Mouse (Mus musculus): ENCODE results near the gene Gm19684. TPM values are rescaled to one million over a fixed set of nuclear protein-coding genes. Genes with fewer than 3 reads are reported as not detected.
"Not testable (repeated sequence)": the region's sequence is repeated elsewhere in the genome, so short reads cannot be mapped to it uniquely, and the experiment has no call there.

The Gm19684 gene
- polyA plus RNA-seq, 1 experiment from 2014 or later: not detected

- not testable (repeated sequence) for H3K9me3 ChIP-seq; H3K36me3 ChIP-seq (replicated peaks); H3K4me1 ChIP-seq; H3K27ac ChIP-seq (replicated peaks)
- DNase-seq (ENCODE audit: low spot score): peak; percentile 43
- 2% methylated on average over 57 of the region's 57 CpGs for WGBS
- Histone ChIP-seq H3K4me3 (peak overlapping the region; percentile 58), H3K27me3 (replicated peaks; ENCODE audit: low read depth, poor library complexity, severe bottlenecking) (peaks cover 53% of the 10 kb centered on the region)
These were observed 10.6 kb upstream of the Gm19684 start for GRCm38 (mm10) chr17:36110641-36111509.

DNA sequence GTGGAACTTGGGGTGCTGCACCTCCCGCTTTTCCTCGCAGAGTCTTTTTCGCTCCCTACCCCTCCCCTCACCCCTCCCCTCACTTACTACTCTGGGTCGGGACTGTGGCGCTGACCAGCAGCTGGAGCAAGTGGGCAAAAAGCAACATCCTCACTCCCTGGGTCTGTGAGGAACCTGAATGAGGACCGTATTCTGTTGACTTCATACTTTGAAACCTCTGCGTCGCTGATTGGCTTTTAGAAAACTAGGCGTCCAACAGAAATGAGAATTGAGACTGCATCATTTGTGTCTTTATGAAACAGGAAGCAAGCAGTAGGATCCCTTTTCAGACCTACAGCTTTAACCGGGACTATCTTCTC is 10.0 kb upstream of the Gm19684 start:
- DNase-seq (ENCODE audit: low spot score): peak; percentile 32
- H3K4me3 ChIP-seq: peak overlapping the region; percentile 58
- H3K9me3 ChIP-seq; H3K27ac ChIP-seq (replicated peaks); H3K36me3 ChIP-seq (replicated peaks); H3K4me1 ChIP-seq: not testable (repeated sequence)
- peaks cover 53% of the 10 kb centered on the region for H3K27me3 ChIP-seq (replicated peaks; ENCODE audit: low read depth, poor library complexity, severe bottlenecking)
- 4% methylated on average over 10 of the region's 10 CpGs for WGBS

DNA sequence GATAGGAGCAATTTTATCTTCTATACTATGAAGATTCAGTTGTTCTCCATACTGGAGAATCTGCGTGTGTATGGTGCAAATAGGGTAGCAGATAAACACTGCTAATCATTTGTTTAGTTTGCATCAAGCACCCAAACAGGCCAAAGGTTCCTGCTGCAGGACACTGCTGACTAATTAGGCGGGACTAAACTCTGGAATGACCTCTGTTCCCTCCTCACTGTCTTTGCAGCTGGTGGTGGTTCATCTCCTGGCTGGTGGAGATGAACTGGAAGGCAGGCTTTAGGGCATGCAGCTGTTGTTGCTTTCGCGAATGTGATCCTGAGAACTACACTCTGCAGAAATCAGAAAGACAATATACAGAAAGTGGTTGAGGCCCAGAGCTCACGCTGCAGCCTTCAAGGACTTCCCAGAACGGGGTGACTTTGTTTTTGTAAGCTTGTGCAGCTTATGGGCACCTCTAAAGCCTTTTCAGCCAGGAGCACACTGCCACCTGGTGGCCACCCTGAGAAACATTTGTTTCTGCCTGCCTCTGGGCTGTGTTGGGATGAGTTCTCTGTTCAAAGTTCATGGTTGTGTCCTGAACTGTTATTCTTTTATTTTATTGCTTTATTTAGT is 7.4 kb upstream of the Gm19684 start:
- peak; percentile 54 for DNase-seq (ENCODE audit: low spot score)
- 18% methylated on average over 6 of the region's 6 CpGs for WGBS
- H3K4me1 ChIP-seq: not testable (repeated sequence)

DNA sequence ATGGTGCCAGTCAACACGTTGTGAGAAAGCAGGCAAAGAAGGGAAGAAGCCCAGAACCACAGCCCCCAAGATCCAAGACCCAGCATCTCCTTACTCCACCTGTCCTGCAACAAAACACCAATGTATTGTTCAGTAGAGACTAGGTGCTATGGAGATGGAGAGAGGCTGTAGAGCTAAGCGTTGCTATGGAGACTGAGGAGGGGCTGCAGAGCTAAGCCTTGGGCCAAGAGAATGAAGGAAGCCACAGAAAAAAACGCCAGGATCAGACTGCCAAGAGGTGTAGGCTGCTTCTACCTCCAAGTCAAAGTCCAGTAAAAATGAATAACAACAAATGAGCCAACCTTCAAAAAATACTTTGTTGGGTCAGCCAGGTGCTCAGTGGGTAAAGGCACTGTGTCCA is 4.9 kb upstream of the Gm19684 start:
- H3K27ac ChIP-seq (replicated peaks); DNase-seq (ENCODE audit: low spot score); H3K9me3 ChIP-seq; H3K4me3 ChIP-seq; H3K36me3 ChIP-seq (replicated peaks); H3K4me1 ChIP-seq: not testable (repeated sequence)
- WGBS: 29% methylated on average over 3 of the region's 3 CpGs
- peaks cover 48% of the 10 kb centered on the region for H3K27me3 ChIP-seq (replicated peaks; ENCODE audit: low read depth, poor library complexity, severe bottlenecking)

More for the DNA sequence above, 7.4 kb upstream of the Gm19684 start:
- H3K9me3 ChIP-seq; H3K36me3 ChIP-seq (replicated peaks); H3K27ac ChIP-seq (replicated peaks); H3K4me3 ChIP-seq: not testable (repeated sequence)
- peaks cover 48% of the 10 kb centered on the region for H3K27me3 ChIP-seq (replicated peaks; ENCODE audit: low read depth, poor library complexity, severe bottlenecking)

- H3K27ac ChIP-seq (replicated peaks); H3K9me3 ChIP-seq; DNase-seq (ENCODE audit: low spot score); H3K4me3 ChIP-seq; H3K4me1 ChIP-seq; H3K36me3 ChIP-seq (replicated peaks): not testable (repeated sequence)
- 23% methylated on average over 18 of the region's 18 CpGs for WGBS
- H3K27me3 ChIP-seq (replicated peaks; ENCODE audit: low read depth, poor library complexity, severe bottlenecking): peaks cover 50% of the 10 kb centered on the region
These were observed 639 bp upstream of the Gm19684 start for GRCm38 (mm10) chr17:36120839-36121238.

DNA sequence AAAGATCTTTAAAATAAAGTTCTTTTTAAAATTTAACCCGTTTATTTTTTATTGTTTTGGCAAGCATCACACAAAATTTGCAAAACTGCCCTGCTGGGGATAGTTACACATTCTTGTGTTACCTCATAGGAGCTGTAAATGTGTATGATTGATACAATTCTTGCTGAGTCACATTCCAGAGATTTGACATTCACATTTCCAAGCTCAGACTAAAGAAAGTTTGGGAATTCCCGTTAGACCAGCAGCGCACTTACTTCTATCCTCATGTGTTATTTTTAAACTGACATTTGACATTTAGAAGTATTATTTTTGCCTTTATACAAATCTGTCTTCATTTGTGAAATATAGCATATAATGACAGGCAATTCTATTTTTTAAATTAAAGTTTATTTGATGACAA is 2.6 kb downstream of the Gm19684 start:
- not testable (repeated sequence) for H3K9me3 ChIP-seq; H3K4me1 ChIP-seq; H3K36me3 ChIP-seq (replicated peaks); H3K27ac ChIP-seq (replicated peaks); DNase-seq (ENCODE audit: low spot score); H3K4me3 ChIP-seq
- 78% methylated on average over 3 of the region's 3 CpGs for WGBS
- peaks cover 59% of the 10 kb centered on the region for H3K27me3 ChIP-seq (replicated peaks; ENCODE audit: low read depth, poor library complexity, severe bottlenecking)

GRCm38 (mm10) chr17:36128525-36128924 is 7.0 kb downstream of the Gm19684 start:
- H3K4me1 ChIP-seq; H3K9me3 ChIP-seq; H3K4me3 ChIP-seq; DNase-seq (ENCODE audit: low spot score); H3K36me3 ChIP-seq (replicated peaks); H3K27ac ChIP-seq (replicated peaks): not testable (repeated sequence)
- H3K27me3 ChIP-seq (replicated peaks; ENCODE audit: low read depth, poor library complexity, severe bottlenecking): peaks cover 52% of the 10 kb centered on the region
- WGBS: 67% methylated on average over 12 of the region's 13 CpGs

GRCm38 (mm10) chr17:36128968-36129817 is 7.7 kb downstream of the Gm19684 start, which contains the start of gene Gm7030:
TSS of gene Gm7030 (minus strand) at chr17:36129425.
- not testable (repeated sequence) for H3K9me3 ChIP-seq; H3K27ac ChIP-seq (replicated peaks); H3K4me3 ChIP-seq; H3K36me3 ChIP-seq (replicated peaks); DNase-seq (ENCODE audit: low spot score); H3K4me1 ChIP-seq
- WGBS: 26% methylated on average over 28 of the region's 28 CpGs
- peaks cover 53% of the 10 kb centered on the region for H3K27me3 ChIP-seq (replicated peaks; ENCODE audit: low read depth, poor library complexity, severe bottlenecking)

GRCm38 (mm10) chr17:36131516-36132265 is 10.2 kb downstream of the Gm19684 start:
- no peak for DNase-seq (ENCODE audit: low spot score)
- H3K4me1 ChIP-seq: no peaks in the 10 kb centered on the region
- no peaks in the 10 kb centered on the region for H3K9me3 ChIP-seq
- H3K4me3 ChIP-seq: no peak overlapping the region
- peaks cover 64% of the 10 kb centered on the region for H3K27me3 ChIP-seq (replicated peaks; ENCODE audit: low read depth, poor library complexity, severe bottlenecking)
- 70% methylated on average over 5 of the region's 5 CpGs for WGBS
- no peaks in the 10 kb centered on the region for H3K36me3 ChIP-seq (replicated peaks)
- no peak overlapping the region for H3K27ac ChIP-seq (replicated peaks)

GRCm38 (mm10) chr17:36135421-36136231 is 14.1 kb downstream of the Gm19684 start:
- not testable (repeated sequence) for DNase-seq (ENCODE audit: low spot score); H3K4me1 ChIP-seq

DNA sequence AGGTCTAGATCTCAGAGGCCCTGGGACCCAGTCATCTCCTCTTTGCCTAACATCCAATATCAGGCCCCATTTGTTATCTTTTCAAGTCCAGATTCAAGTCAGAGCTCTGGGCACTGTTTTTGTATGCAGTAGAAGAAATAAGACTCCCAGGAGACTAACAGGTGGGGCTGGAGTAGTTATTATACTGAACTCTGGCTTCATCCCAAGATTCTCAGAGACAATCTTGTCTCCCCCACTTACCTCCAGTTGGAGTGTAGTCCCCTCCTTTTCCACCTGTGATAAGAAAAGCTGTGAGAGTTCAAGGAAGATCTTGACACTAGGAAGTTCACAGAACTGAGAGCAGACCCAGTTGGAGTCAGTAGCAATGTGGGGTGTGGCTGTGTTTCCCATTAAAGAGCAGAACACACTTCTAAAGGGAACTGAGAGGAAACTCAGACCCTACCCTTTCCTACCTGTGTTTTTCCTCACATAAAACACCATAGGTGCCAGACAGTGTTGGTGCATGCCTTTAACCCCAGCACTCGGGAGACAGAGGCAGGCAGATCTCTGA is 14.9 kb downstream of the Gm19684 start:
- not testable (repeated sequence) for H3K36me3 ChIP-seq (replicated peaks); H3K4me1 ChIP-seq; H3K27ac ChIP-seq (replicated peaks); DNase-seq (ENCODE audit: low spot score); H3K4me3 ChIP-seq; H3K9me3 ChIP-seq
- H3K27me3 ChIP-seq (replicated peaks; ENCODE audit: low read depth, poor library complexity, severe bottlenecking): peaks cover 56% of the 10 kb centered on the region
- 72% methylated on average over 1 of the region's 1 CpGs for WGBS

More at GRCm38 (mm10) chr17:36135421-36136231, 14.1 kb downstream of the Gm19684 start:
- not testable (repeated sequence) for H3K9me3 ChIP-seq; H3K36me3 ChIP-seq (replicated peaks); H3K4me3 ChIP-seq; H3K27ac ChIP-seq (replicated peaks)
- peaks cover 57% of the 10 kb centered on the region for H3K27me3 ChIP-seq (replicated peaks; ENCODE audit: low read depth, poor library complexity, severe bottlenecking)

Measured in embryonic facial prominence, embryonic 10.5 days (tissue).